Mouse (Mus musculus): Measurements from ENCODE around the gene Tctex1d1. TPM values are rescaled to one million over a fixed set of nuclear protein-coding genes. Genes with fewer than 3 reads are reported as not detected.

Gene Tctex1d1
- polyA plus RNA-seq, 1 experiment from 2014 or later, result 1.8 TPM

- Histone ChIP-seq H3K4me1 (ENCODE audit: control insufficient read depth, insufficient read depth, low read length) (no peaks in the 10 kb centered on the region), H3K9me3 (replicated peaks; ENCODE audit: control insufficient read depth, low read length) (no peaks in the 10 kb centered on the region), H3K27ac (ENCODE audit: low read length) (no peak overlapping the region), H3K4me2 (ENCODE audit: low read depth, low read length) (no peak overlapping the region), H3K27me3 (ENCODE audit: control insufficient read depth, insufficient read depth, low read length) (no peaks in the 10 kb centered on the region), H3K36me3 (ENCODE audit: control insufficient read depth, insufficient read depth, low read length) (no peaks in the 10 kb centered on the region), H3K9ac (ENCODE audit: low read length) (no peak overlapping the region), H3K4me3 (replicated peaks; ENCODE audit: low read length) (no peak overlapping the region)
- 62% methylated on average over 7 of the region's 7 CpGs for WGBS
- no peak for ATAC-seq (ENCODE audit: insufficient read depth, low FRiP score)
Observed at GRCm38 (mm10) chr4:103027745-103028144, 49.3 kb downstream of the Tctex1d1 start.

GRCm38 (mm10) chr4:103028177-103029088 is 50.0 kb downstream of the Tctex1d1 start:
- Histone ChIP-seq H3K4me3 (replicated peaks; ENCODE audit: low read length) (no peak overlapping the region), H3K27ac (ENCODE audit: low read length) (no peak overlapping the region), H3K9me3 (replicated peaks; ENCODE audit: control insufficient read depth, low read length) (no peaks in the 10 kb centered on the region), H3K4me2 (ENCODE audit: low read depth, low read length) (no peak overlapping the region), H3K36me3 (ENCODE audit: control insufficient read depth, insufficient read depth, low read length) (no peaks in the 10 kb centered on the region), H3K27me3 (ENCODE audit: control insufficient read depth, insufficient read depth, low read length) (no peaks in the 10 kb centered on the region), H3K9ac (ENCODE audit: low read length) (no peak overlapping the region), H3K4me1 (ENCODE audit: control insufficient read depth, insufficient read depth, low read length) (no peaks in the 10 kb centered on the region)
- 60% methylated on average over 13 of the region's 13 CpGs for WGBS
- no peak for ATAC-seq (ENCODE audit: insufficient read depth, low FRiP score)

- Histone ChIP-seq H3K9me3 (replicated peaks; ENCODE audit: control insufficient read depth, low read length) (no peaks in the 10 kb centered on the region), H3K4me3 (replicated peaks; ENCODE audit: low read length) (no peak overlapping the region), H3K36me3 (ENCODE audit: control insufficient read depth, insufficient read depth, low read length) (no peaks in the 10 kb centered on the region), H3K27me3 (ENCODE audit: control insufficient read depth, insufficient read depth, low read length) (no peaks in the 10 kb centered on the region), H3K4me2 (ENCODE audit: low read depth, low read length) (no peak overlapping the region), H3K27ac (ENCODE audit: low read length) (no peak overlapping the region), H3K9ac (ENCODE audit: low read length) (no peak overlapping the region), H3K4me1 (ENCODE audit: control insufficient read depth, insufficient read depth, low read length) (no peaks in the 10 kb centered on the region)
- 82% methylated on average over 14 of the region's 14 CpGs for WGBS
- no peak for ATAC-seq (ENCODE audit: insufficient read depth, low FRiP score)
Observed at GRCm38 (mm10) chr4:103039103-103039837, 60.9 kb downstream of the Tctex1d1 start.

GRCm38 (mm10) chr4:103039838-103040191 is 61.4 kb downstream of the Tctex1d1 start:
- H3K4me3 ChIP-seq (replicated peaks; ENCODE audit: low read length), result no peak overlapping the region
- H3K27me3 ChIP-seq (ENCODE audit: control insufficient read depth, insufficient read depth, low read length), result no peaks in the 10 kb centered on the region
- no peak for ATAC-seq (ENCODE audit: insufficient read depth, low FRiP score)
- H3K36me3 ChIP-seq (ENCODE audit: control insufficient read depth, insufficient read depth, low read length), result no peaks in the 10 kb centered on the region
- no peaks in the 10 kb centered on the region for H3K4me1 ChIP-seq (ENCODE audit: control insufficient read depth, insufficient read depth, low read length)
- no peak overlapping the region for H3K9ac ChIP-seq (ENCODE audit: low read length)
- H3K9me3 ChIP-seq (replicated peaks; ENCODE audit: control insufficient read depth, low read length), result no peaks in the 10 kb centered on the region
- 53% methylated on average over 5 of the region's 5 CpGs for WGBS
- no peak overlapping the region for H3K27ac ChIP-seq (ENCODE audit: low read length)
- H3K4me2 ChIP-seq (ENCODE audit: low read depth, low read length), result no peak overlapping the region

GRCm38 (mm10) chr4:103042997-103043396 is 64.6 kb downstream of the Tctex1d1 start:
- no peaks in the 10 kb centered on the region for H3K4me1 ChIP-seq (ENCODE audit: control insufficient read depth, insufficient read depth, low read length)
- no peak overlapping the region for H3K27ac ChIP-seq (ENCODE audit: low read length)
- WGBS, result 92% methylated on average over 11 of the region's 11 CpGs
- ATAC-seq (ENCODE audit: insufficient read depth, low FRiP score), result no peak
- no peak overlapping the region for H3K4me2 ChIP-seq (ENCODE audit: low read depth, low read length)
- no peaks in the 10 kb centered on the region for H3K27me3 ChIP-seq (ENCODE audit: control insufficient read depth, insufficient read depth, low read length)
- no peaks in the 10 kb centered on the region for H3K9me3 ChIP-seq (replicated peaks; ENCODE audit: control insufficient read depth, low read length)
- H3K4me3 ChIP-seq (replicated peaks; ENCODE audit: low read length), result no peak overlapping the region
- H3K9ac ChIP-seq (ENCODE audit: low read length), result no peak overlapping the region
- H3K36me3 ChIP-seq (ENCODE audit: control insufficient read depth, insufficient read depth, low read length), result no peaks in the 10 kb centered on the region

- H3K27ac ChIP-seq (ENCODE audit: low read length), result no peak overlapping the region
- 81% methylated on average over 11 of the region's 11 CpGs for WGBS
- no peak overlapping the region for H3K4me3 ChIP-seq (replicated peaks; ENCODE audit: low read length)
- H3K9ac ChIP-seq (ENCODE audit: low read length), result no peak overlapping the region
- no peaks in the 10 kb centered on the region for H3K36me3 ChIP-seq (ENCODE audit: control insufficient read depth, insufficient read depth, low read length)
- H3K4me1 ChIP-seq (ENCODE audit: control insufficient read depth, insufficient read depth, low read length), result no peaks in the 10 kb centered on the region
- H3K4me2 ChIP-seq (ENCODE audit: low read depth, low read length), result no peak overlapping the region
- no peak for ATAC-seq (ENCODE audit: insufficient read depth, low FRiP score)
- H3K27me3 ChIP-seq (ENCODE audit: control insufficient read depth, insufficient read depth, low read length), result no peaks in the 10 kb centered on the region
- H3K9me3 ChIP-seq (replicated peaks; ENCODE audit: control insufficient read depth, low read length), result no peaks in the 10 kb centered on the region
Observed at GRCm38 (mm10) chr4:103048046-103048445, 69.6 kb downstream of the Tctex1d1 start.

Other genes starting within 250 kb of the Tctex1d1 start
- 6.6 and 7.9 TPM in 2 replicates for gene Sgip1, start 237.3 kb upstream of the Tctex1d1 start, polyA plus RNA-seq (2015; fragmentation: Nextera tagmentation; extraction: Ambion mirVana)
- not detected in 2 replicates for gene Insl5, start 48.2 kb downstream of the Tctex1d1 start, polyA plus RNA-seq (2015; fragmentation: Nextera tagmentation; extraction: Ambion mirVana)
- 33.6 and 39.6 TPM in 2 replicates for gene Mier1, start 135.8 kb downstream of the Tctex1d1 start, polyA plus RNA-seq (2015; fragmentation: Nextera tagmentation; extraction: Ambion mirVana)
- 1.9 and 2.6 TPM in 2 replicates for gene Wdr78, start 135.9 kb downstream of the Tctex1d1 start, polyA plus RNA-seq (2015; fragmentation: Nextera tagmentation; extraction: Ambion mirVana)
- gene Slc35d1, start 236.6 kb downstream of the Tctex1d1 start, polyA plus RNA-seq (2015; fragmentation: Nextera tagmentation; extraction: Ambion mirVana), result 6.9 and 9.0 TPM in 2 replicates